Mouse (Mus musculus): ENCODE data around the gene Pacrg.

Pacrg gene

GRCm38 (mm10) chr17:10372001-10372785, 467.9 kb downstream of the Pacrg start:
- DNase-seq (ENCODE audit: low spot score in 2 of 2): no peak

GRCm38 (mm10) chr17:10371472-10371871, 468.6 kb downstream of the Pacrg start:
- DNase-seq (ENCODE audit: low spot score in 2 of 2): no peak

- no peak for DNase-seq (ENCODE audit: low spot score in 2 of 2)
Measured at GRCm38 (mm10) chr17:10370660-10371130, 469.4 kb downstream of the Pacrg start.

GRCm38 (mm10) chr17:10369961-10370659, 470.0 kb downstream of the Pacrg start:
- DNase-seq (ENCODE audit: low spot score in 2 of 2): no peak

- no peak for DNase-seq (ENCODE audit: low spot score in 2 of 2)
Measured at GRCm38 (mm10) chr17:10367044-10367443, 473.1 kb downstream of the Pacrg start.

- DNase-seq (ENCODE audit: low spot score in 2 of 2): no peak
Measured at GRCm38 (mm10) chr17:10366577-10366976, 473.5 kb downstream of the Pacrg start.

- DNase-seq (ENCODE audit: low spot score in 2 of 2): no peak
Measured at GRCm38 (mm10) chr17:10365501-10366482, 474.3 kb downstream of the Pacrg start.

GRCm38 (mm10) chr17:10363151-10363550, 477.0 kb downstream of the Pacrg start:
- no peak for DNase-seq (ENCODE audit: low spot score in 2 of 2)

GRCm38 (mm10) chr17:10361882-10362291, 478.2 kb downstream of the Pacrg start:
- DNase-seq (ENCODE audit: low spot score in 2 of 2): no peak

GRCm38 (mm10) chr17:10360738-10361137, 479.4 kb downstream of the Pacrg start:
- no peak for DNase-seq (ENCODE audit: low spot score in 2 of 2)

- peak in 1 of 2 experiments; percentile 40 for DNase-seq (ENCODE audit: low spot score in 2 of 2)
Measured at GRCm38 (mm10) chr17:10359466-10359865, 480.6 kb downstream of the Pacrg start.

GRCm38 (mm10) chr17:10357348-10357747, 482.8 kb downstream of the Pacrg start:
- DNase-seq (ENCODE audit: low spot score in 2 of 2): no peak

GRCm38 (mm10) chr17:10356294-10356693, 483.8 kb downstream of the Pacrg start:
- no peak for DNase-seq (ENCODE audit: low spot score in 2 of 2)

GRCm38 (mm10) chr17:10355746-10356145, 484.4 kb downstream of the Pacrg start:
- DNase-seq (ENCODE audit: low spot score in 2 of 2): no peak

Data from frontal cortex, postnatal 14 days (tissue).